Mouse (Mus musculus): ENCODE measurements at regions not wholly inside any gene's neighbourhood (a gene's known extent, or its start where the extent isn't known, plus 50 kb on each side); places are given as distances from the start of the nearest gene placed in this dataset.

GRCm38 (mm10) chr13:103623810-103624209, 150.6 kb downstream of the Srek1 start:
- no peak for TF ChIP-seq POLR2A (IDR thresholded peaks at IDR 0.05; ENCODE audit: borderline replicate concordance, extremely low read depth, low read depth, low read length)
- no peak for TF ChIP-seq CTCF (IDR thresholded peaks at IDR 0.05; ENCODE audit: insufficient read depth, low read length)

Measured in lung, adult 2 months (tissue).